Mouse (Mus musculus) forebrain, embryonic 12.5 days (tissue): ENCODE results near the gene Gm7544. TPM values are rescaled to one million over a fixed set of nuclear protein-coding genes. Genes with fewer than 3 reads are reported as not detected.
"Not testable (repeated sequence)": the region's sequence is repeated elsewhere in the genome, so short reads cannot be mapped to it uniquely, and the experiment has no call there.

Experiments
- ATAC-seq: fragments of 200-750 bp; cut with Nextera tagmentation; 2 replicates; pipeline ENCODE4 v1.8.0; 2017; ENCODE audit warnings: moderate TSS enrichment; ENCODE audit not compliant: low FRiP score
- H3K27ac ChIP-seq: fragments of 300-500 bp; sonication (generic); 2 replicates; pipeline ENCODE4 v1.5.1; 2016; ENCODE audit warnings: mild to moderate bottlenecking
- H3K27me3 ChIP-seq: fragments of 300-500 bp; sonication (generic); 2 replicates; pipeline ENCODE4 v1.6.1; 2016; ENCODE audit warnings: mild to moderate bottlenecking
- H3K36me3 ChIP-seq: fragments of 300-500 bp; sonication (generic); replicated peaks from 2 replicates; pipeline ENCODE4 v1.6.1; 2016; ENCODE audit warnings: mild to moderate bottlenecking
- H3K4me1 ChIP-seq: fragments of 300-500 bp; sonication (generic); 2 replicates; pipeline ENCODE4 v1.6.1; 2016
- H3K4me2 ChIP-seq: fragments of 300-500 bp; sonication (generic); 2 replicates; pipeline ENCODE4 v1.6.1; 2016; ENCODE audit warnings: mild to moderate bottlenecking, moderate library complexity
- H3K4me3 ChIP-seq: fragments of 300-500 bp; sonication (generic); replicated peaks from 2 replicates; pipeline ENCODE4 v1.5.1; 2016; ENCODE audit warnings: mild to moderate bottlenecking
- H3K9ac ChIP-seq: fragments of 300-500 bp; sonication (generic); 2 replicates; pipeline ENCODE4 v1.6.1; 2016; ENCODE audit warnings: mild to moderate bottlenecking
- H3K9me3 ChIP-seq: fragments of 300-500 bp; sonication (generic); 2 replicates; pipeline ENCODE4 v1.6.1; 2016
- WGBS: fragments of 180-500 bp; shearing (Covaris S2); methylation state at CpG from one replicate; pipeline ENCODE4 v1.1.7; 2016; 5-methylcytosine and 5-hydroxymethylcytosine counted together
- polyA plus RNA-seq: library from polyadenylated mRNA; unstranded; fragments of >200 nt; fragmentation: Nextera tagmentation; extraction: Ambion mirVana; gene quantifications from 2 replicates; pipeline ENCODE4 v1.2.1, GENCODE M21; 2016

Gene Gm7544
- polyA plus RNA-seq, 1 experiment from 2014 or later = not detected

DNA sequence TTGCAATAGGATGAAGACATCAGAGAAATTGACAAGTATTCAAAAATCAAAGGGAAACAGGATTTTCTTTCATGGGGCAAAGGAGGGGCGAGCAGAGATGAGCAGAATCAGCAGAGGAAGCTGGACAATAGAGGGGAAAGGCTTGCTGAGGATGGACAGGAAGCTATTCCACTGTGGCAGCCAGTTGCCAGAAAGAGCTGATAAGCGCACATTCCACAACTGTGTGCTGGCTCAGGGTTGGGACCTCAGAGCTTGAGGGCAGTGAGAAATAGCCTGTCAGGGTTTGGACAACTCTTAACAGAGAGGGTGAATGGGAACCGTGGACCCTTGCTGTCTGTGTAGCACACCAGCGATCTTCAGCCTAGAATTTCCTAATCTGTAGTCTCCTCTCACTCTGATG lies 16.2 kb upstream of the Gm7544 start:
- no peak overlapping the region for H3K4me3 ChIP-seq
- ATAC-seq = no peak
- H3K4me2 ChIP-seq = no peak overlapping the region
- no peak overlapping the region for H3K27ac ChIP-seq
- H3K4me1 ChIP-seq = no peaks in the 10 kb centered on the region
- no peak overlapping the region for H3K9ac ChIP-seq
- no peaks in the 10 kb centered on the region for H3K36me3 ChIP-seq
- WGBS = 69% methylated on average over 4 of the region's 4 CpGs
- no peaks in the 10 kb centered on the region for H3K9me3 ChIP-seq
- H3K27me3 ChIP-seq = no peaks in the 10 kb centered on the region

- Histone ChIP-seq H3K9ac (no peak overlapping the region), H3K4me2 (no peak overlapping the region), H3K4me3 (no peak overlapping the region), H3K36me3 (no peaks in the 10 kb centered on the region), H3K27me3 (no peaks in the 10 kb centered on the region), H3K27ac (no peak overlapping the region), H3K4me1 (no peaks in the 10 kb centered on the region), H3K9me3 (no peaks in the 10 kb centered on the region)
- ATAC-seq = no peak
- WGBS = 79% methylated on average over 3 of the region's 3 CpGs
Observed at GRCm38 (mm10) chr1:82966413-82966812, 10.6 kb upstream of the Gm7544 start.

DNA sequence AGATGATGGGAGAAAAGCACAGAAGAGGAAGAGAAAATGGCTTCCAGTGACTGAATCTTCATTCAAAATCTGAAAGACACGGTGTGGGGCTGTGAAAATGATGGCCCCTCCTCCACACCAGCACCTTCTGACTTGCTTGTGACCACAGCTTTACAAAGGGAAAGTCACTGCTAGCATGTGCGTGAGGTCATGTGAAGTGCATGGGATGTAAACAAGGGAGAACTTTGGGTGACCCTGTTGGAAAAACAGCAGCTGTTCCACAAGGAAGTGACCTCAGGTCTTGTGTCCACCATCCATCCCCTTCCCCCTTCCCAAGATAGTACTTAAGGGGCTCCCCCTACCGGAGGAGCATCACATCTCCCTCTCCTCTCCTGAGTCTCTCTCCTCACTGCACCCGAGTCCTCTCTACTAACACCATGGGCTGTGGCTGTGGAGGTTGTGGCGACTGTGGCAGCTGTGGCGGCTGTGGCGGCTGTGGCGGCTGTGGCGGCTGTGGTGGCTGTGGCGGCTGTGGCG lies 4.1 kb upstream of the Gm7544 start, which contains the start of gene Gm47955:
TSS of gene Gm47955 (plus strand) at position 417 of the 516 bp plus-strand sequence.
- Histone ChIP-seq H3K9ac (no peak within 1 kb of the TSS), H3K4me2 (no peak within 1 kb of the TSS), H3K36me3 (no peaks in the 10 kb centered on the region), H3K27me3 (no peaks in the 10 kb centered on the region), H3K4me3 (no peak within 1 kb of the TSS), H3K9me3 (no peaks in the 10 kb centered on the region), H3K27ac (no peak within 1 kb of the TSS), H3K4me1 (no peaks in the 10 kb centered on the region)
- no peak for ATAC-seq
- 92% methylated on average over 11 of the region's 11 CpGs for WGBS

GRCm38 (mm10) chr1:82948601-82949000 lies 7.2 kb downstream of the Gm7544 start:
- Histone ChIP-seq H3K36me3 (no peaks in the 10 kb centered on the region), H3K4me2 (no peak overlapping the region), H3K4me3 (no peak overlapping the region), H3K9ac (no peak overlapping the region), H3K9me3 (no peaks in the 10 kb centered on the region), H3K27me3 (no peaks in the 10 kb centered on the region), H3K27ac (no peak overlapping the region), H3K4me1 (no peaks in the 10 kb centered on the region)
- ATAC-seq = no peak
- WGBS = 83% methylated on average over 2 of the region's 2 CpGs

DNA sequence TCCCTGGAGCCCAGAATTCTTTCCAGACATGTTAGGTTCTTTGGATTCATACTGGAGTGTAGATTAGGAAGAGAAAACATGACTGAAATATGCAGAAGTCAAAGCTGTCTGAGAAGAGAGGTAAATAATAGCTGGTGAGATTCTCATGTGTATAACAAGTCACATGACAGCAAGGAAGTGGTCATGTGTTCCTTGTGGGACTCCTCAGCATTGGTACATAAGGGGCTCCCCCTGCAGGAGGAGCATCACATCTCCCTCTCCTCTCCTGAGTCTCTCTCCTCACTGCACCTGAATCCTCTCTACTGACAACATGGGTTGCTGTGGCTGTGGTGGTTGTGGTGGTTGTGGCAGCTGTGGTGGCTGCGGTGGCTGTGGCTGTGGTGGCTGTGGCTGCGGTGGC lies 9.8 kb downstream of the Gm7544 start:
- H3K4me2 ChIP-seq, H3K4me3 ChIP-seq, ATAC-seq, H3K27me3 ChIP-seq, H3K9me3 ChIP-seq, H3K27ac ChIP-seq, H3K4me1 ChIP-seq, H3K9ac ChIP-seq, H3K36me3 ChIP-seq: not testable (repeated sequence)
- WGBS = 100% methylated on average over 2 of the region's 2 CpGs

- ATAC-seq, H3K27ac ChIP-seq, H3K27me3 ChIP-seq, H3K9ac ChIP-seq, H3K4me3 ChIP-seq, H3K4me2 ChIP-seq, H3K36me3 ChIP-seq, H3K4me1 ChIP-seq, H3K9me3 ChIP-seq: not testable (repeated sequence)
- WGBS = no CpG with 5 or more reads among the region's 6 CpGs
Observed at GRCm38 (mm10) chr1:82943295-82943694, 12.5 kb downstream of the Gm7544 start, which contains the start of gene A030003K21Rik. Gene A030003K21Rik, minus strand, starts transcription at chr1:82943388.

DNA sequence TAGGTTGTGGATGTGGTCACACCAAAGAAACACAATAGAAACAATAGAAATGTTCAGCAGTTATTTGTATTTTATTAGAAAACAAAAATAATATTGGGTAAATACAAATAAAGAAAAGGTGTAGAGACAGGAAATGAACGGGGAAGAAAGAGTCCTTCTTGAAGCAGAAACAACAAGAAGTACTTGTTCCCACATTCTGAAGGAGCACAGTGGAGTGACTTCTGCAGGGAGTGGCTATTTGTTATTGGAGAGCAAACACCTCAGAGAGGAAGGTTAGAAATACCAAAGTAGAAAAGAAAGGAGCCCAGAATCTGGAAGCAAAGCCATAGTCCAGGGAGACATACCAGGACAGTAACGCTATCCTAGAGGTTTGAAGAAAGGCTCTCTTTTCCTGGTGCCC lies 13.3 kb downstream of the Gm7544 start:
- not testable (repeated sequence) for H3K36me3 ChIP-seq, H3K4me1 ChIP-seq, H3K9ac ChIP-seq, H3K27me3 ChIP-seq, H3K9me3 ChIP-seq, ATAC-seq, H3K4me2 ChIP-seq, H3K27ac ChIP-seq, H3K4me3 ChIP-seq
- 93% methylated on average over 1 of the region's 2 CpGs for WGBS

GRCm38 (mm10) chr1:82938666-82939065 lies 17.1 kb downstream of the Gm7544 start:
- Histone ChIP-seq H3K36me3 (no peaks in the 10 kb centered on the region), H3K9ac (no peak overlapping the region), H3K4me2 (no peak overlapping the region), H3K4me1 (no peaks in the 10 kb centered on the region), H3K27me3 (no peaks in the 10 kb centered on the region), H3K4me3 (no peak overlapping the region), H3K9me3 (0 out of 2 replicates have a peak, but pooled peaks cover 4% of the 10 kb centered on the region), H3K27ac (no peak overlapping the region)
- 93% methylated on average over 5 of the region's 5 CpGs for WGBS
- ATAC-seq = no peak

- H3K4me1 ChIP-seq, ATAC-seq, H3K27me3 ChIP-seq, H3K36me3 ChIP-seq, H3K9ac ChIP-seq, H3K4me3 ChIP-seq, H3K27ac ChIP-seq, H3K9me3 ChIP-seq, H3K4me2 ChIP-seq: not testable (repeated sequence)
- WGBS = no CpG with 5 or more reads among the region's 6 CpGs
Observed at GRCm38 (mm10) chr1:82931326-82931725, 24.5 kb downstream of the Gm7544 start, which contains the start of gene Gm6217. Gene Gm6217, minus strand, starts transcription at chr1:82931399.

GRCm38 (mm10) chr1:82930558-82930957 lies 25.3 kb downstream of the Gm7544 start:
- H3K27ac ChIP-seq, ATAC-seq, H3K27me3 ChIP-seq: not testable (repeated sequence)

DNA sequence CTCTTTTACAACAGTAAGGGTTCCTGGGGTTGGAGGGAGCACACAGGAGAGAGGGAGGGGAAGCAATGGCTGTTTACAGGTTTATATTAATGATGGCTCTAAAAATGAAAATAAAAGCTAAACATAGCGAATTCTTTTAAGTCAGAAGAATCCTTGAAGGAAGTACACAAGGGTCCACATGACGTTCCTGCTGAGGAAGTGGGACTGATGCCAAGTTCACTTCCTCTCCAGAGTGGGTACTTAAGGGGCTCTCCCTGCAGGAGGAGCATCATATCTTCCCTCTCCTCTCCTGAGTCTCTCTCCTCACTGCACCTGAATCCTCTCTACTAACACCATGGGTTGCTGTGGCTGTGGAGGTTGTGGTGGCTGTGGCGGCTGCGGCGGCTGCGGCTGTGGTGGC lies 31.2 kb downstream of the Gm7544 start, which contains the start of gene A030014E15Rik:
TSS of gene A030014E15Rik (plus strand) at position 268 of the 400 bp plus-strand sequence.
- ATAC-seq = no peak
- WGBS = 92% methylated on average over 6 of the region's 6 CpGs
- no peaks in the 10 kb centered on the region for H3K36me3 ChIP-seq
- H3K9me3 ChIP-seq = no peaks in the 10 kb centered on the region
- H3K4me2 ChIP-seq = no peak within 1 kb of the TSS
- H3K27me3 ChIP-seq = no peaks in the 10 kb centered on the region
- no peak within 1 kb of the TSS for H3K27ac ChIP-seq
- no peak within 1 kb of the TSS for H3K9ac ChIP-seq
- no peak within 1 kb of the TSS for H3K4me3 ChIP-seq
- no peaks in the 10 kb centered on the region for H3K4me1 ChIP-seq

More at GRCm38 (mm10) chr1:82930558-82930957, 25.3 kb downstream of the Gm7544 start:
- H3K4me1 ChIP-seq, H3K4me2 ChIP-seq, H3K9me3 ChIP-seq, H3K4me3 ChIP-seq, H3K9ac ChIP-seq, H3K36me3 ChIP-seq: not testable (repeated sequence)
- 92% methylated on average over 3 of the region's 3 CpGs for WGBS

- H3K27ac ChIP-seq, H3K36me3 ChIP-seq, H3K4me3 ChIP-seq, H3K4me1 ChIP-seq, H3K9me3 ChIP-seq, ATAC-seq, H3K27me3 ChIP-seq, H3K9ac ChIP-seq, H3K4me2 ChIP-seq: not testable (repeated sequence)
- 98% methylated on average over 5 of the region's 5 CpGs for WGBS
Observed at GRCm38 (mm10) chr1:82913434-82913833, 42.4 kb downstream of the Gm7544 start.

- 89% methylated on average over 3 of the region's 3 CpGs for WGBS
- H3K4me2 ChIP-seq = no peak within 1 kb of the TSS
- H3K27me3 ChIP-seq = no peaks in the 10 kb centered on the region
- H3K9me3 ChIP-seq = no peaks in the 10 kb centered on the region
- H3K36me3 ChIP-seq = no peaks in the 10 kb centered on the region
- H3K9ac ChIP-seq = no peak within 1 kb of the TSS
- no peak within 1 kb of the TSS for H3K27ac ChIP-seq
- no peak for ATAC-seq
- no peak within 1 kb of the TSS for H3K4me3 ChIP-seq
- H3K4me1 ChIP-seq = no peaks in the 10 kb centered on the region
Observed at GRCm38 (mm10) chr1:82913025-82913424, 42.8 kb downstream of the Gm7544 start, which contains the start of gene A030005L19Rik. Gene A030005L19Rik, plus strand, starts transcription at chr1:82913325.
